Mouse (Mus musculus) heart, postnatal 0 days (tissue): Measurements from ENCODE around the gene Aldh1l1.

ENCODE experiments used
- CTCF ChIP-seq: IDR thresholded peaks from 2 replicates; pipeline ENCODE4 v1.5.1; 2016; ENCODE audit warnings: antibody characterized with exemption, control low read depth, low read depth
- EP300 ChIP-seq: IDR thresholded peaks from 2 replicates; pipeline ENCODE4 v1.6.1; 2016; ENCODE audit warnings: antibody characterized with exemption, low read depth

DNA sequence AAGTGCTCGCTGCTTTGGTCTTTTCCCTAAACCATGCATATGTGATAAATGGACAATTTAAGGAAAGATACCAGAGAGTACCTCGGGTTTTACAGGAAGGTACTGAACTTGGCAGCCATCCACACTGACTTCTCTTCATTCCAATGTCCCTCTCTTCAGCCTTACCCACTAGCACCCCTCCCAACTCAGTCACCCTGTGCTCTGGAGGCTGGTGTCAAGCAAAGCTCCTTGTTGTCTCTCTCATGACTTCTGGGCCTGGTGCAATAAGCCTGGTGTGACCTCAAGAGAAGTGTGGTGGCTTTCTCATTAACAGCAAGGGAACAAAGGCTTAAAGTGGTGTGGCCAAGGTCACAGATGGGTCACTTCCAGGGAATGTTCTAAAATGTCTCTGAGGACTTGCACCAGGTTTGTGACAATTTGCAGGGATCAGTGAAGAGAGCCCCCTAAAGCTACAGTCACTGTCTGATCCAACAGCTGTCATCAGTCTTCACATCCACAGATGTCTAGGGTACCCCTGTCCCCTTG is 70.4 kb downstream of the Aldh1l1 start:
- TF ChIP-seq EP300 (no peak), CTCF (no peak)
